Mouse (Mus musculus) myocyte (in vitro differentiated cells): ENCODE data around the gene Bbs4.
A peak's percentile ranks its signal among the peaks of the same experiment; 100 is the strongest.

ENCODE experiments used
- MYOD1 ChIP-seq, 3 experiments: IDR thresholded peaks; one replicate each; pipeline ENCODE4 v1.6.1; 2011; ENCODE audit warnings: control low read depth in 2 of 3, low read depth in 2 of 3, mild to moderate bottlenecking in 2 of 3, moderate library complexity in 1 of 3; ENCODE audit not compliant: insufficient read length in 2 of 3, control insufficient read depth in 1 of 3
- MYOG ChIP-seq, 3 experiments: IDR thresholded peaks; one replicate each; pipeline ENCODE4 v1.6.1; 2011; ENCODE audit warnings: control low read depth in 2 of 3, low read depth in 2 of 3, mild to moderate bottlenecking in 2 of 3; ENCODE audit not compliant: insufficient read length in 2 of 3, control insufficient read depth in 1 of 3, insufficient read depth in 1 of 3
- POLR2A ChIP-seq: IDR thresholded peaks from one replicate; pipeline ENCODE4 v1.6.1; 2011; ENCODE audit warnings: low read depth, mild to moderate bottlenecking, control low read depth, moderate library complexity; ENCODE audit not compliant: insufficient read length
- POLR2AphosphoS2 ChIP-seq: IDR thresholded peaks from one replicate; pipeline ENCODE4 v1.6.1; 2011; ENCODE audit warnings: low read depth, control low read depth; ENCODE audit not compliant: insufficient read length
- REST ChIP-seq: IDR thresholded peaks from one replicate; pipeline ENCODE4 v1.6.1; 2011; ENCODE audit warnings: mild to moderate bottlenecking, control low read depth, moderate library complexity; ENCODE audit not compliant: insufficient read depth, insufficient read length
- TCF12 ChIP-seq: IDR thresholded peaks from one replicate; pipeline ENCODE4 v1.6.1; 2011; ENCODE audit warnings: mild to moderate bottlenecking, control low read depth; ENCODE audit not compliant: poor library complexity, insufficient read depth, severe bottlenecking

DNA sequence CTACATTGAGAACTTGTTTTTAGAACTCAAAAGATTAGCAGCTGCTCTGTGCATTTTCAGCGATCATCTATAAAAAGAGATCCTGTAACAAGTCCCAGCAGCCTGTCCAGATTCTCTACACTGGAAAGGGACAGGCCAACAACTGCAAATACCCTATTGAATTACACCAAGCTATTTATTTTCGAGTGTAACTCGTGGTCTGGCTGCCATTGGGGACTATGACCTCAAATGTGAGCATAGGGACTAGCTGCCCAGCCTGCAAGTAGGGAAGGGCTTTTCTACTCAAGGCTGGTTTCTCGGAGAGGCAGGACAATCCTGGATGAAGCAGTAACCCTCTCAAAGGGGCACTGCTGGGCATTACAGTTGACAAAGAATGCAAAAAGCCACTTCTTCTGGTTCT, 35.8 kb upstream of the Bbs4 start:
- TF ChIP-seq POLR2AphosphoS2 (no peak), MYOD1 (IDR thresholded peaks at IDR 0.05; ENCODE audit: control insufficient read depth in 1 of 3, insufficient read length in 2 of 3, low read depth in 2 of 3) (no peak), REST (no peak), TCF12 (no peak), POLR2A (no peak), MYOG (IDR thresholded peaks at IDR 0.05; ENCODE audit: control insufficient read depth in 1 of 3, insufficient read depth in 1 of 3, insufficient read length in 2 of 3, low read depth in 2 of 3) (peak in 1 of 3 experiments; percentile 54)
